Mouse (Mus musculus) macrophage (primary cell): ENCODE measurements around the gene Cep85l. TPM values are rescaled to one million over a fixed set of nuclear protein-coding genes. Genes with fewer than 3 reads are reported as not detected.

Source experiments
- H3K27ac ChIP-seq: fragments of 350-480 bp; formaldehyde crosslinking; 2 replicates; pipeline ENCODE4 v1.9.0; 2021
- H3K36me3 ChIP-seq: fragments of 350-480 bp; formaldehyde crosslinking; 2 replicates; pipeline ENCODE4 v1.9.0; 2021; ENCODE audit errors: inconsistent target
- H3K4me3 ChIP-seq: fragments of 350-480 bp; formaldehyde crosslinking; 2 replicates; pipeline ENCODE4 v1.9.0; 2021; ENCODE audit errors: inconsistent target
- H3K79me2 ChIP-seq: fragments of 350-480 bp; formaldehyde crosslinking; 2 replicates; pipeline ENCODE4 v1.9.0; 2021; ENCODE audit errors: inconsistent target
- WGBS: methylation state at CpG from one replicate; pipeline ENCODE4 v1.1.7; 2026; ENCODE audit warnings: inconsistent platforms; ENCODE audit not compliant: missing documents; 5-methylcytosine and 5-hydroxymethylcytosine counted together
- polyA plus RNA-seq: library from polyadenylated mRNA; stranded (reverse); fragments of 250-400 nt; gene quantifications from 3 replicates; pipeline ENCODE4 v1.2.4, GENCODE M21; 2018; ENCODE audit warnings: inconsistent platforms
- total RNA-seq, 78 experiments: library from RNA; depleted of rRNA; stranded (reverse); fragments of 250-400 nt; gene quantifications; 1 replicate in 9 of 78; 2 replicates in 24 of 78; 3 replicates in 43 of 78; 4 replicates in 2 of 78; pipeline ENCODE4 v1.2.4; 2018; ENCODE audit warnings: inconsistent platforms in 56 of 78

The Cep85l gene
- 100 to 1,000 TPM in 4 of 26 experiments, 10 to 100 TPM in 22; 21.6 to 167 (median 43.8) TPM for total RNA-seq (2018; cell fraction: chromatin; rRNA removed)
- total RNA-seq (2018; cell fraction: cytosol; rRNA removed) = 10 to 100 TPM in 6 of 26 experiments, 1 to 10 TPM in 20; 4.5 to 19.9 (median 6.5) TPM
- 10 to 100 TPM; 13.6 to 80.0 (median 25.7) TPM for total RNA-seq (2018; cell fraction: nucleus; rRNA removed)
- polyA plus RNA-seq = 1.9 to 2.3 TPM (median 2.1 TPM) in 3 replicates

GRCm38 (mm10) chr10:53379709-53380106 is at the start of gene Cep85l:
Gene Cep85l (minus strand): TSS chr10:53379947.
- H3K36me3 ChIP-seq = no peaks in the 10 kb centered on the region
- H3K79me2 ChIP-seq = peaks cover 44% of the 10 kb centered on the region
- no peak within 1 kb of the TSS for H3K27ac ChIP-seq
- H3K4me3 ChIP-seq = peak within 1 kb of the TSS; percentile 44
- under 1% methylated on average over 31 of the region's 31 CpGs for WGBS

GRCm38 (mm10) chr10:53428695-53429447 is 49.1 kb upstream of the Cep85l start:
- WGBS = 53% methylated on average over 7 of the region's 7 CpGs

GRCm38 (mm10) chr10:53426524-53426923 is 46.8 kb upstream of the Cep85l start:
- Histone ChIP-seq H3K79me2 (no peaks in the 10 kb centered on the region), H3K27ac (no peak overlapping the region), H3K4me3 (no peak overlapping the region), H3K36me3 (no peaks in the 10 kb centered on the region)
- 78% methylated on average over 2 of the region's 2 CpGs for WGBS

More at GRCm38 (mm10) chr10:53428695-53429447, 49.1 kb upstream of the Cep85l start:
- Histone ChIP-seq H3K27ac (no peak overlapping the region), H3K36me3 (no peaks in the 10 kb centered on the region), H3K79me2 (no peaks in the 10 kb centered on the region), H3K4me3 (no peak overlapping the region)

GRCm38 (mm10) chr10:53423091-53423490 is 43.3 kb upstream of the Cep85l start:
- H3K4me3 ChIP-seq = no peak overlapping the region
- 100% methylated on average over 1 of the region's 1 CpGs for WGBS
- no peak overlapping the region for H3K27ac ChIP-seq
- no peaks in the 10 kb centered on the region for H3K36me3 ChIP-seq
- no peaks in the 10 kb centered on the region for H3K79me2 ChIP-seq

- 29% methylated on average over 1 of the region's 1 CpGs for WGBS
- Histone ChIP-seq H3K27ac (no peak overlapping the region), H3K79me2 (no peaks in the 10 kb centered on the region), H3K4me3 (no peak overlapping the region), H3K36me3 (no peaks in the 10 kb centered on the region)
These were observed 42.5 kb upstream of the Cep85l start for GRCm38 (mm10) chr10:53422206-53422605.

- Histone ChIP-seq H3K4me3 (no peak overlapping the region), H3K36me3 (no peaks in the 10 kb centered on the region), H3K27ac (no peak overlapping the region), H3K79me2 (no peaks in the 10 kb centered on the region)
- 17% methylated on average over 6 of the region's 6 CpGs for WGBS
These were observed 41.9 kb upstream of the Cep85l start for GRCm38 (mm10) chr10:53421613-53422012.

GRCm38 (mm10) chr10:53420069-53420468 is 40.3 kb upstream of the Cep85l start:
- H3K79me2 ChIP-seq = no peaks in the 10 kb centered on the region
- no peaks in the 10 kb centered on the region for H3K36me3 ChIP-seq
- no peak overlapping the region for H3K4me3 ChIP-seq
- H3K27ac ChIP-seq = no peak overlapping the region

GRCm38 (mm10) chr10:53419139-53419935 is 39.6 kb upstream of the Cep85l start:
- Histone ChIP-seq H3K36me3 (no peaks in the 10 kb centered on the region), H3K79me2 (no peaks in the 10 kb centered on the region), H3K27ac (no peak overlapping the region), H3K4me3 (no peak overlapping the region)
- 73% methylated on average over 4 of the region's 4 CpGs for WGBS

- no peak overlapping the region for H3K4me3 ChIP-seq
- WGBS = 17% methylated on average over 2 of the region's 2 CpGs
- H3K36me3 ChIP-seq = no peaks in the 10 kb centered on the region
- H3K27ac ChIP-seq = no peak overlapping the region
- H3K79me2 ChIP-seq = no peaks in the 10 kb centered on the region
These were observed 37.3 kb upstream of the Cep85l start for GRCm38 (mm10) chr10:53417015-53417414.

- Histone ChIP-seq H3K79me2 (no peaks in the 10 kb centered on the region), H3K36me3 (no peaks in the 10 kb centered on the region), H3K27ac (no peak overlapping the region), H3K4me3 (no peak overlapping the region)
- 86% methylated on average over 9 of the region's 9 CpGs for WGBS
These were observed 36.5 kb upstream of the Cep85l start for GRCm38 (mm10) chr10:53416152-53416712.

- Histone ChIP-seq H3K79me2 (no peaks in the 10 kb centered on the region), H3K36me3 (no peaks in the 10 kb centered on the region), H3K27ac (no peak overlapping the region), H3K4me3 (no peak overlapping the region)
- 80% methylated on average over 9 of the region's 9 CpGs for WGBS
These were observed 35.5 kb upstream of the Cep85l start for GRCm38 (mm10) chr10:53415252-53415651.

- Histone ChIP-seq H3K27ac (0 out of 2 replicates have a peak overlapping the region, but pooled peaks have one; percentile 3), H3K4me3 (no peak overlapping the region), H3K79me2 (no peaks in the 10 kb centered on the region), H3K36me3 (no peaks in the 10 kb centered on the region)
- 28% methylated on average over 6 of the region's 6 CpGs for WGBS
These were observed 34.6 kb upstream of the Cep85l start for GRCm38 (mm10) chr10:53414092-53415085.

GRCm38 (mm10) chr10:53412936-53413335 is 33.2 kb upstream of the Cep85l start:
- H3K27ac ChIP-seq = no peak overlapping the region
- 94% methylated on average over 3 of the region's 3 CpGs for WGBS
- no peak overlapping the region for H3K4me3 ChIP-seq
- H3K36me3 ChIP-seq = no peaks in the 10 kb centered on the region
- H3K79me2 ChIP-seq = no peaks in the 10 kb centered on the region

GRCm38 (mm10) chr10:53412165-53412564 is 32.4 kb upstream of the Cep85l start:
- Histone ChIP-seq H3K36me3 (no peaks in the 10 kb centered on the region), H3K79me2 (no peaks in the 10 kb centered on the region), H3K27ac (no peak overlapping the region), H3K4me3 (no peak overlapping the region)
- WGBS = 68% methylated on average over 2 of the region's 2 CpGs
